Mouse (Mus musculus) B cell, adult 2 months (primary cell): ENCODE data around the gene Gm21698.
"Not testable (repeated sequence)": the region's sequence is repeated elsewhere in the genome, so short reads cannot be mapped to it uniquely, and the experiment has no call there.

Experiments
- DNase-seq, 2 experiments: peaks; one replicate each; pipeline ENCODE4 v3.0.0; 2022

Gene Gm21698

DNA sequence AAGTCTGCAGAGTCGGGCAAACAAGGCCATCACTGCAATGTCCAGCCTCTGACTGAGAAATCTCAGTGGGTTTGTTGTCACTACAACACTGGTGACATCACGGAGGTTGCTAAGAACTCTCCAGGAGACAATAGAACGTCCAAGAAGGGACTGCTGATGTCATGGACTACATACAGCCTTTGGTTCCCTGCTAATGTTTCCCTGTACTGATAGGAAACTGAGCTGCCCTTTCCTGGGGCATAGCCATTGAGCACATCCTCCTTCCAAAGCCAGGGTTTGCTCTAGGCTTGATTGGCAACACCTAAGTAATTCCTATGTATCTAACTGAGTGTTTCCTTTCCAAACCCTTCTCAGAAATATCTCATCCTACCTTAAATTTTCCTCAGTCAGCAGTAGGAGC, at the start of gene Gm21698:
TSS of gene Gm21698 (minus strand) at position 101 of the 400 bp plus-strand sequence.
- not testable (repeated sequence) for DNase-seq

DNA sequence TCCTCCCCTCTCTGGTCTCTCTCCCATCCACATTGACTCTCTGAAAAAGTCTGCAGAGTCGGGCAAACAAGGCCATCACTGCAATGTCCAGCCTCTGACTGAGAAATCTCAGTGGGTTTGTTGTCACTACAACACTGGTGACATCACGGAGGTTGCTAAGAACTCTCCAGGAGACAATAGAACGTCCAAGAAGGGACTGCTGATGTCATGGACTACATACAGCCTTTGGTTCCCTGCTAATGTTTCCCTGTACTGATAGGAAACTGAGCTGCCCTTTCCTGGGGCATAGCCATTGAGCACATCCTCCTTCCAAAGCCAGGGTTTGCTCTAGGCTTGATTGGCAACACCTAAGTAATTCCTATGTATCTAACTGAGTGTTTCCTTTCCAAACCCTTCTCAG, 34.4 kb upstream of the Gm21698 start, which contains the start of gene Gm5862:
TSS of gene Gm5862 (minus strand) at position 101 of the 400 bp plus-strand sequence.
- DNase-seq, result not testable (repeated sequence)

DNA sequence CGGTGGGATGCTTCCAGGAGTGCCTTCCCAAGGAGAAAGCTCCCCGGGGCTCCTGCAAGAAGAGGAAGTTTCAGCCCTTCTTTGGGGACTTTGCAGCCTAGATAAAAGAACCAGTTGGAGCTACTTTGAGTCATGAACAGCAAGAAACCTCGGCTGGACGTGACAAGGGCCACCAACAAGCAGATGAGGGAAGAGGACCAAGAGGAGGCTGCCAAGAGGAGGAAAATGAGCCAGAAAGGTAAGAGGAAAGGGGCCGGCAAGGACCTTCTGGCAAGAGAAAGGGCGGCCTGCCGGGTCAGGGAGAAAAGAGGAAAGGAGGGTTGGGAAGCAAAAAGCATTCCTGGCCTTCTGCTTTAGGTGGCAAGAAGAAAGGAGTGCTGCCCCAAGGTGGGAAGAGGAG, 19.2 kb upstream of the Gm21698 start:
- DNase-seq, result not testable (repeated sequence)

DNA sequence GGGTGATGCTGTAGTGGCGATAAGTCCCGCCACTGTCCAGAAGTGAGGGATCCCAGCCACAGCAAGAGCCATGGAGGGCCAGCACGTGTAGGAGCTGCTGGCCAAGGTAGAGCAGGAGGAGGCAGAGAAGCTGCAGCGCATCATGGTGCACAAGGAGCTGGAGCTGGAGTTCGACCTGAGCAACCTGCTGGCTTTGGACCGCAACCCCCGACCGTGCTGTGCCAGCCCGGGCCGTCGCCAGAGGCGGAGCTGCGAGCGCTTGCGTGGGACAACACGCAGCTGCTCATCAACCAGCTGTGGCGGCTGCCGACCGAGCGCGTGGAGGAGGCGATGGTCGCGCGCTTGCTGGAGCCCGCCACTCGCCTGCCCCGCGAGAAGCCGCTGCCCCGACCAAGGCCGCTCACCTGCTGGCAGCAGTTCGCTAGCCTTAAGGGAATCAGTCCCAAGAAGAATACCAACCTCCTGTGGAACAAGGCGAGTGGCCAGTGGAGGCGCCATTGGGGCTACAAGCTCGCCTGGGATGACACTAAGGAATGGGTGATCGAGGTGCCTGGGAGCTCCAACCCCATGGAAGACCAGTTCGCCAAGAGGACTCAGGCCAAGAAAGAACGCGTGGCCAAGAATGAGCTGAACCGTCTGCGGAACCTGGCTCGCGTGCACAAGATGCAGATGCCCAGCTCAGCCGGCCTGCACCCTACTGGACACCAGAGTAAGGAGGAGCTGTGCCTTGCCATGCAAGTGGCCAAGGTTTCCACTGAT, 18.7 kb upstream of the Gm21698 start:
- DNase-seq, result not testable (repeated sequence)

DNA sequence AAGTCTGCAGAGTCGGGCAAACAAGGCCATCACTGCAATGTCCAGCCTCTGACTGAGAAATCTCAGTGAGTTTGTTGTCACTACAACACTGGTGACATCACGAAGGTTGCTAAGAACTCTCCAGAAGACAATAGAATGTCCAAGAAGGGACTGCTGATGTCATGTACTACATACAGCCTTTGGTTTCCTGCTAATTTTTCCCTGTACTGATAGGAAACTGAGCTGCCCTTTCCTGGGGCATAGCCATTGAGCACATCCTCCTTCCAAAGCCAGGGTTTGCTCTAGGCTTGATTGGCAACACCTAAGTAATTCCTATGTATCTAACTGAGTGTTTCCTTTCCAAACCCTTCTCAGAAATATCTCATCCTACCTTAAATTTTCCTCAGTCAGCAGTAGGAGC, 16.2 kb upstream of the Gm21698 start, which contains the start of gene Gm1979:
TSS of gene Gm1979 (minus strand) at position 101 of the 400 bp plus-strand sequence.
- DNase-seq, result not testable (repeated sequence)

DNA sequence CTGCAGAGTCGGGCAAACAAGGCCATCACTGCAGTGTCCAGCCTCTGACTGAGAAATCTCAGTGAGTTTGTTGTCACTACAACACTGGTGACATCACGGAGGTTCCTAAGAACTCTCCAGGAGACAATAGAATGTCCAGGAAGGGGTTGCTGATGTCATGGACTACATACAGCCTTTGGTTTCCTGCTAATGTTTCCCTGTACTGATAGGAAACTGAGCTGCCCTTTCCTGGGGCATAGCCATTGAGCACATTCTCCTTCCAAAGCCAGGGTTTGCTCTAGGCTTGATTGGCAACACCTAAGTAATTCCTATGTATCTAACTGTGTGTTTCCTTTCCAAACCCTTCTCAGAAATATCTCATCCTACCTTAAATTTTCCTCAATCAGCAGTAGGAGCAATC, 15.9 kb downstream of the Gm21698 start, which contains the start of gene Gm21680:
TSS of gene Gm21680 (minus strand) at position 101 of the 400 bp plus-strand sequence.
- DNase-seq, result not testable (repeated sequence)

DNA sequence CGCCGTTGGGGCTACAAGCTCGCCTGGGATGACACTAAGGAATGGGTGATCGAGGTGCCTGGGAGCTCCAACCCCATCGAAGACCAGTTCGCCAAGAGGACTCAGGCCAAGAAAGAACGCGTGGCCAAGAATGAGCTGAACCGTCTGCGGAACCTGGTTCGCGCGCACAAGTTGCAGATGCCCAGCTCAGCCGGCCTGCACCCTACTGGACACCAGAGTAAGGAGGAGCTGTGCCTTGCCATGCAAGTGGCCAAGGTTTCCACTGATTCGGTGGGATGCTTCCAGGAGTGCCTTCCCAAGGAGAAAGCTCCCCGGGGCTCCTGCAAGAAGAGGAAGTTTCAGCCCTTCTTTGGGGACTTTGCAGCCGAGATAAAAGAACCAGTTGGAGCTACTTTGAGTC, 31.4 kb downstream of the Gm21698 start:
- not testable (repeated sequence) for DNase-seq

DNA sequence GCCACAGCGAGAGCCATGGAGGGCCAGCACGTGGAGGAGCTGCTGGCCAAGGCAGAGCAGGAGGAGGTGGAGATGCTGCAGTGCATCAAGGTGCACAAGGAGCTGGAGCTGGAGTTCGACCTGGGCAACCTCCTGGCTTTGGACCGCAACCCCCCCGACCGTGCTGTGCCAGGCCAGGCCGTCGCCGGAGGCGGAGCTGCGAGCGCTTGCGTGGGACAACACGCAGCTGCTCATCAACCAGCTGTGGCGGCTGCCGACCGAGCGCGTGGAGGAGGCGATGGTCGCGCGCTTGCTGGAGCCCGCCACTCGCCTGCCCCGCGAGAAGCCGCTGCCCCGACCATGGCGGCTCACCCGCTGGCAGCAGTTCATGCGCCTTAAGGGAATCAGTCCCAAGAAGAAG, 31.8 kb downstream of the Gm21698 start:
- not testable (repeated sequence) for DNase-seq

DNA sequence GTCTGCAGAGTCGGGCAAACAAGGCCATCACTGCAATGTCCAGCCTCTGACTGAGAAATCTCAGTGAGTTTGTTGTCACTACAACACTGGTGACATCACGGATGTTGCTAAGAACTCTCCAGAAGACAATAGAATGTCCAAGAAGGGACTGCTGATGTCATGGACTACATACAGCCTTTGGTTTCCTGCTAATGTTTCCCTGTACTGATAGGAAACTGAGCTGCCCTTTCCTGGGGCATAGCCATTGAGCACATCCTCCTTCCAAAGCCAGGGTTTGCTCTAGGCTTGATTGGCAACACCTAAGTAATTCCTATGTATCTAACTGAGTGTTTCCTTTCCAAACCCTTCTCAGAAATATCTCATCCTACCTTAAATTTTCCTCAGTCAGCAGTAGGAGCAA, 34.1 kb downstream of the Gm21698 start, which contains the start of gene Gm21671:
TSS of gene Gm21671 (minus strand) at position 101 of the 400 bp plus-strand sequence.
- DNase-seq, result not testable (repeated sequence)

DNA sequence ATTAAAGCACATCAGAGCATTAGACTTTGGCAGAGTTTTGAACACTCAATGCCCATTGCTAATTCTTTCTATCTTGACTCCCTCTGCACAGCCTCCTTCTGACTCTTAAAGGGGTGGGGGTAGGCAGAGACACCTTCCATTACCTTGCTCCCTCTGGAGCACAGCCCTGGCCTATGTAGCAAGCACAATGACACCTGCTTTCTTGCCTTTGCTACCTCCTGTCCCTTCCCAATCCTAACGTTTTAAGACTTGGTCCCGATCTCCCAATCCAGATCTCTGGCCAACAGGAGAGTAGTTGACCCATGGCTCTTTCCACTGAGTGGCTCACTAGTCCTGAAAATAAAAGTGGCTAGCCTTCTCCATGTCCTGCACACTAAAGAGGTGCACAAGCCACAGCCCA, 43.1 kb downstream of the Gm21698 start:
- DNase-seq, result not testable (repeated sequence)

DNA sequence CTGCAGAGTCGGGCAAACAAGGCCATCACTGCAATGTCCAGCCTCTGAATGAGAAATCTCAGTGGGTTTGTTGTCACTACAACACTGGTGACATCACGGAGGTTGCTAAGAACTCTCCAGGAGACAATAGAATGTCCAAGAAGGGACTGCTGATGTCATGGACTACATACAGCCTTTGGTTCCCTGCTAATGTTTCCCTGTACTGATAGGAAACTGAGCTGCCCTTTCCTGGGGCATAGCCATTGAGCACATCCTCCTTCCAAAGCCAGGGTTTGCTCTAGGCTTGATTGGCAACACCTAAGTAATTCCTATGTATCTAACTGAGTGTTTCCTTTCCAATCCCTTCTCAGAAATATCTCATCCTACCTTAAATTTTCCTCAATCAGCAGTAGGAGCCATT, 46.2 kb downstream of the Gm21698 start, which contains the start of gene Gm21663:
TSS of gene Gm21663 (minus strand) at position 101 of the 400 bp plus-strand sequence.
- DNase-seq, result not testable (repeated sequence)
